Mouse (Mus musculus) fat pad, adult 2 months (tissue): ENCODE data around the gene Aifm2.

Source experiments
- DNase-seq: peaks from one replicate; pipeline ENCODE4 v3.0.0-alpha.2; 2011; ENCODE audit warnings: low read depth, low spot score; ENCODE audit errors: extremely low read depth

Aifm2 gene

GRCm38 (mm10) chr10:61759869-61760268 is 44.8 kb downstream of the Aifm2 start:
- DNase-seq, result no peak

DNA sequence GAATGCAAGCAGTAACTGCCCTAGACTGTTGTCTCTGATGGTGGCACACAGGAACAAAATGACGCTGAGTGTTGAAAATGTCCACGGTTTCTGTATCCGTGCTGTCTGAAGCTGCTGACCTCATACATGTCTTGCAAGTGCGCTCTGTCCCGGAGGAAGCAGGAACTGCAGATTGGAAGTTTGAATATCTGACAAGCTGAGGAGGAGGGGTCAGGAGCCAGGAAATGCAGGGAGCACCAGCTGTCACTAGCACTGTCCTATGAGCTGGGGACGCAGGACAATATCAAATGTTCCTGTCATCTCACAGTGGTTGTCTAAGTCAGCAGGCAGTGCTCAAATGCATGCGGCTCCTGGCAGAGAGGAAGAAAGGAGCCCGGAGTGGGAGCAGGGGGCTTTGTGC is 49.6 kb downstream of the Aifm2 start:
- DNase-seq, result no peak

DNA sequence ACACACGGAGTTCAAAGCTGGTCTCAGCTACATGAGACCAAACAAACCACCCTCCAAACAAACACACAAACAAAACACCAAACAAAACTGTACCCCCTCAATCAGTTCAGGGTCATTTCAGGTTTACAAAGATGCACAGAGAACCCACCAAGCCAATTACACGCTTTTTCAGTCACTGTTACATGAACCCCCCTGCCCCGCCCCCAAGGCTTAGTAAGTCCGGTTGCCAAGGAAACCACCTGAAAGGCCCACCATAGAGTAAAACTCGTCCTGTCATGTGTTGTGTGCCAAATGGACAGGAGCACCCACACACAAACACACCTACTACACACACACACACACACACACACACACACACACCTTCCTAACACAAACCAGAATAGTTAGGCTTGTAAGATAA is 50.5 kb downstream of the Aifm2 start:
- DNase-seq, result no peak

DNA sequence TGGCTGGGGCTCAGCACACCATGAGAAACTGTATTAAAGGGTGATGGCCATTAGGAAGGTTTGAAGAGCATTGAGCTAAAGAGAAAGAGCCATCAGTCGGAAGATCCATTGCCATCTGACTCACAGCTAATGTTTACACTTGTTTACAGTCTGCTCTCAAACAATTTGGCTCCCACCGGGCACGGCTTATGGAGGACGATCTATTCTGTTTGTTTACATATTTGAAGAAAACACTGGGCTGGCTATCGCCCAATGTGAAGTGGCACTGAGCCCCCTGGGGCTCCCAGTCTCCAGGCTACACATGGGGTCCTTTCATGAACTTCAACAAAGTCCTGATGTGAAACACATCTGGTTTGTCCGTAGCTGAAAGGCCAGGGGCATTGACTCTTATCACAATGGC is 51.7 kb downstream of the Aifm2 start:
- DNase-seq, result no peak

- DNase-seq, result no peak
Observed at GRCm38 (mm10) chr10:61781461-61782128, 66.5 kb downstream of the Aifm2 start.

DNA sequence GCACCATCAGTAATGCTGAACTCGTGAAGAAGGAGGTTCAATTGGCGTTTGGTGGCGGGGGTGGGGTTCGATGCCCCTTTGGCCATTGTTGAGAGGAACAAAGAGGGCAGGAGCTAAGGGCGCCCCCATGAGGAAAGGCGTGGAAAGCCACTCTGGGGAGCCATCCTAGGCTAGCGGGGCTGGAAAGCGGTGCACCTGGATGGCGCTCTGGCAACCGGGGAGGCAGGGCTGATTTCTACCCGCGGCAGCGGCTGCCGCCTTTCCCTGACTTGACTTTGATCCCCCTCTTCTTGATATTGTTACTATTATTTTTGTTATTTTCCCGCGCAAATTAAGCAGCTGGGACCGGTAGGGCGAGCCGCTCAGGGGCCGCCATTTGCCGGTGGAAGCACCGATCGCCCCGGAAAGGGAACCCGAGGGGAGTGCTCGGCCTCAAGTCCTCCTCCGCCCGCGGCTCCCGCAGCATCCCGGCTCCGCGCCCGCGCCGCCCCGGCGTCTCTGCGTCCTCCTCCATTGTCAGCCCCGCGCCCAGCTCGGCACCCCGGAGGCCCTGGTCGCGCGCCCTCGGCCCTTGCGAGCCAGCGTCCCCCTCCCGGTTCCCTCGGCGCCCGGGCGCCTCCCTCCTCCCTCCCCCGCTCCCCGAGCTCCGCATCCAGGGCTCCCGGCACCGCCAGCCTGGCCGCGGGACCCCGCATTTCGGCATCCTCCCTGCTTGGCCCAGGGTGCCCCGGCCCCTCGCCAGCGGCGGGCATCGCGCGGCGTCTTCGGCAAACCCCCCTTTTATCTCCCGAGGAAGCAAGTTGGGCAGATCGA is 67.9 kb downstream of the Aifm2 start:
- no peak for DNase-seq

DNA sequence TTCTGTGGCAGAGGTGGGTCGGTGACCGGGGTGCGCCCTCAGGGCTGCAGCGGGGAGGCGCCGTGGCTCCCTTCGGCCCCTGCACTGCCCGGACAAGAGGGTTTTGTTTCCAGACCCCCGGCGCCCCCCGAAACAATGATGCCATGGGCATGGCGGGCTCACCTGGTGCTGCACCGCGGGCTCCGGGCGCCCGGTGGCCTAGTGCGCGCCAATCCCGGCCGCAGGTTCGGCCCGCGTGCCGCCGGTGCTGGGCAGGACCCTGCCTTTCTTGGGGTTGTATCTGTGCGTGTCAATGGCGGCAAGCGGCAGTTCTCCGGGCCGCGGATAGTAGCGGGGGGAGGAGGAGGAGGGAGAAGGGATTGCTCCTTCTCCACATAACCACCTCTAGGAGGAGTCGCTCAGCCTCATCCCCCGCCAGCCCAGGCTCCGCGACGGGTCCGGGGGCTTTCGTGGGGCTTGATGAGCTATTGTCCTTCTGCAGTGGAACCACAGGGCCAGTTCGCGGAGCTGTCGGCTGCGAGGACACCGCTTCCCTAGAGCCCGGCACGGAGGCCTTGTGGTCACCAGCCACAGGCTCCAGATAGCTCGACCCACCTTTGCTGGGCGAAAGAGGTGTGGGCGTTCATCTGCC is 68.7 kb downstream of the Aifm2 start, which contains the start of gene H2afy2:
TSS of gene H2afy2 (minus strand) at position 527 of the 631 bp plus-strand sequence.
- DNase-seq, result no peak

GRCm38 (mm10) chr10:61784414-61784813 is 69.4 kb downstream of the Aifm2 start:
- DNase-seq, result no peak

DNA sequence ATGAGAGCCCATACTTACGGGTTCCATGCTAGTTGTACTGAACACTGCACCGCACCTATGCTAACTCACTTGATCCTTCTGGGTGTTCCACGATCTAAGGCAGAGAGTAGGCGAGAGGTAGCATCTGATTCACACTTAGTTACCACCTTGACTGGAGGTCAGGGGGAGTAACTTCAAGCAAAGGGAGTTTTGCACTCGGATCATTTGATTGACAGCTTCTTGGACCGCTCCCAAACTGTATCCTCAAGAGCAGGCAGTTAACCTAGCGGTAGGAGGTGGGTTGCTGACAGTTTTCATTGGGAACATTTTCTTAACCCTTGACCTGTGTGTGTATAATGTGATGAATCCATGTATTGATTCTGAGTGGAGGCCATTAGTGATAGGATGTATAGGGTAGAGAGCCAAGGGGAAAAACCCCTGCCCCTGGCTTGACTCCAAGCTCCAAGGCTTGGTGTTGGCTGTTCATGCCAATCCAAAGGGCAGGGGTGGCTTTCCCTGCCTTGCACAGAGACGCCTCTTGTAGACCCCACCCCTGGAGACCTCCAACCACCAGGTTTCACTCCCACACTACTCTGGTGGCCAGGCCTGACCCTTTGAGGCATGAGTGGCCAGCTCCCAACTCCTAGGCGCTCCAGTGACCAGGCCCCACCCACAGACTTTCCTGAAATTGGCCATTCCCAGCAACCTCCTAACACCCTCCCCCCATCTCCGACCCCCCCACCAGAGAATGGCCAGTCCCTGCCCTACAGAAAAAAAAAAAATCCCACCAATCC is 72.7 kb downstream of the Aifm2 start:
- no peak for DNase-seq

DNA sequence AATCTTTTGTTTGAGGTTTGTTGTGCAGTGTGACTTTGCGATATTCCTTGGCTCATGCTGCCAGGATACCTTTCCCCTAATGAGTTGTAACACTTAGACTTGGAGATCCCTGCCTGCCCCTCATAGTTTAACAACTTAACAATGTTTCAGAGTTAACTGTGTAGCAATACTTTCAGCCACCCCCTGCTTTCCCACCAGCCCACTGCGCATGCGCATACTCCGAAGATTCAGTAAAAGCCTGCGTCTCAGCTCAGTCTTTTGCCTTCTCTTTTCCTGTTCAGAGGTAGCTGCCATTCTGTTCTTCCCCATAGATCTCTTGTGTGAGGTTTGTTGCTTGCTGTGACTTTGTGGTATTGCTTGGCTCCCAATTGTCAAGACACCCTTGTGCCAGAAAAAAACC is 73.4 kb downstream of the Aifm2 start:
- no peak for DNase-seq
